Mouse (Mus musculus) frontal cortex, postnatal 25 days (tissue): Measurements from ENCODE around the gene Ensa.
"Not testable (repeated sequence)": the region's sequence is repeated elsewhere in the genome, so short reads cannot be mapped to it uniquely, and the experiment has no call there.

Experiments used
- DNase-seq, 2 experiments: peaks; one replicate each; pipeline ENCODE4 v3.0.0; 2022; ENCODE audit warnings: low spot score in 2 of 2

The Ensa gene

GRCm38 (mm10) chr3:95624628-95625503 lies at the start of gene Ensa:
Gene Ensa (plus strand): TSS chr3:95624993.
- peak; percentile 94 to 95 for DNase-seq

GRCm38 (mm10) chr3:95587754-95588603 lies 36.8 kb upstream of the Ensa start:
- DNase-seq: no peak

GRCm38 (mm10) chr3:95588604-95589086 lies 36.1 kb upstream of the Ensa start, which contains the start of gene Golph3l:
Gene Golph3l (plus strand): TSS chr3:95588934.
- peak; percentile 85 to 93 for DNase-seq

- DNase-seq: no peak
Measured at GRCm38 (mm10) chr3:95598734-95599133, 26.1 kb upstream of the Ensa start.

GRCm38 (mm10) chr3:95601287-95601686 lies 23.5 kb upstream of the Ensa start:
- DNase-seq: no peak

- no peak for DNase-seq
Measured at GRCm38 (mm10) chr3:95606096-95606495, 18.7 kb upstream of the Ensa start.

GRCm38 (mm10) chr3:95609195-95609594 lies 15.6 kb upstream of the Ensa start:
- DNase-seq: no peak

- DNase-seq: no peak
Measured at GRCm38 (mm10) chr3:95613996-95614395, 10.8 kb upstream of the Ensa start.

GRCm38 (mm10) chr3:95618511-95618910 lies 6.3 kb upstream of the Ensa start:
- no peak for DNase-seq

- DNase-seq: no peak
Measured at GRCm38 (mm10) chr3:95621241-95621640, 3.6 kb upstream of the Ensa start.

GRCm38 (mm10) chr3:95622421-95622820 lies 2.4 kb upstream of the Ensa start:
- not testable (repeated sequence) for DNase-seq

- no peak for DNase-seq
Measured at GRCm38 (mm10) chr3:95623551-95623950, 1.2 kb upstream of the Ensa start.

GRCm38 (mm10) chr3:95623991-95624515 lies 740 bp upstream of the Ensa start:
- not testable (repeated sequence) for DNase-seq

- peak; percentile 36 to 45 for DNase-seq
Measured at GRCm38 (mm10) chr3:95627763-95628162, 3.0 kb downstream of the Ensa start.

- peak; percentile 30 to 52 for DNase-seq
Measured at GRCm38 (mm10) chr3:95629755-95630154, 5.0 kb downstream of the Ensa start.

- DNase-seq: no peak
Measured at GRCm38 (mm10) chr3:95630856-95631255, 6.1 kb downstream of the Ensa start.

- DNase-seq: no peak
Measured at GRCm38 (mm10) chr3:95631304-95631703, 6.5 kb downstream of the Ensa start.

- no peak for DNase-seq
Measured at GRCm38 (mm10) chr3:95632648-95633588, 8.1 kb downstream of the Ensa start.

- DNase-seq: no peak
Measured at GRCm38 (mm10) chr3:95635636-95636035, 10.8 kb downstream of the Ensa start.

- no peak for DNase-seq
Measured at GRCm38 (mm10) chr3:95636072-95636471, 11.3 kb downstream of the Ensa start.

GRCm38 (mm10) chr3:95639694-95640093 lies 14.9 kb downstream of the Ensa start:
- DNase-seq: no peak
